Mouse (Mus musculus) spleen, postnatal 10 days (tissue): ENCODE results near the gene Sphk1.
"Not testable (repeated sequence)": the region's sequence is repeated elsewhere in the genome, so short reads cannot be mapped to it uniquely, and the experiment has no call there.

ENCODE experiments used
- DNase-seq, 2 experiments: peaks; one replicate each; pipeline ENCODE4 v3.0.0; 2021 to 2022; ENCODE audit warnings: low spot score in 2 of 2

The Sphk1 gene

GRCm38 (mm10) chr11:116530187-116531147 lies at the start of gene Sphk1:
Sphk1 (plus strand) TSS chr11:116530925.
- DNase-seq: peak in 1 of 2 experiments; percentile 39

DNA sequence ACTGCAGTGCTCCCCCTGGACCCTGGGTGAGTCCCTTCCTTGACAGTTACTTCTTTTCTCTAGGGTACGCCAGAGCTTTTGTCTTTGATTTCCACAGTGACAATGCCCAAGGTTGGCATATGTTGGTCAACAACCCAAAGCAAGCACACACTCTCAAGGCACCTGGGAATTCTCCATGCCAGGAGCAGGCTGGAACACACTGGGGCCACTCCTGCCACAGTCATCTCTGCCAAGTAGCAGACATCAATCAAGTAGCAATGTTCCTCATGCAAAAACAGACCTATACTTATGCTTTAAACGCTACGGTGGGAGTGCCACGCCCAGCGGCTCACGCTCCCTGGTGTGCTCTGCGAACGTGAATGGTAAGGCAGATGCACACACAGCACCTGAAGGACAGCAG lies 49.8 kb upstream of the Sphk1 start:
- DNase-seq: no peak

DNA sequence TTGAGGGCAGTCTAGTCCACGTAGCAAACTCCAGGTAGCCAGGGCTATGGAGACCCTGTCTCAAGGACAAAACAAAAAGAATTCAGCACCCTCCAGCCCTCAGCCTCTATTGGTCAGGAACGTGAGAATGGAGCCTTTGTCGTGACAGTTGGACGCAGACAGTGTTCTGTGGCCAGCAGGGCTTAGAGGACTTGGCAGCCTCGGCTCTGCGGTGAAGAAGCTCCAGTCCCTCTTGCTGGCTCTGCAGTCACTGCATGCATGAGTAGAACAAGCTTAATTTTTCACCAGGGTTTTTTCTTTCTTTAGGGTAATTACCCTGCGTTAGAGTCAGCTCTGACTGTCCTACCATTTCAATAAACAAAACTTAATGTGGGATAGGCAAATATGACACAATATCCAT lies 48.9 kb upstream of the Sphk1 start:
- DNase-seq: no peak

GRCm38 (mm10) chr11:116484261-116484660 lies 46.5 kb upstream of the Sphk1 start:
- no peak for DNase-seq

DNA sequence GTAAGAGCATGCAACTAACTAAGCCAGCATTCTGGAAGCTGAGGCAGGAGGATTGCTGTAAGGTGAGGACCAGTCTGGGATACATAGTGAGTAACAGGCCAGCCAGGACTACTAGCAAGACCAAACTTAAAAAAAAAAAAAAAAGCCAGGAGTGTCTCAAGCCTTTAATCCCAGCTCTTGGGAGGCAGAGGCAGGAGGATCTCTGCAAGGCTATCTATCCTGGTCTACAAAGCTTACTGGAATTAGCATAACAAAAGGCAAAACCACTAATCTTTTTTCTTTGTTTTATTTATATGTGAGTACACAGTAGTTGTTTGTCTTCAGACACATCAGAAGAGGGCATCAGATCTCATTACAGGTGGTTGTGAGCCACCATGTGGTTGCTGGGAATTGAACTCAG lies 42.5 kb upstream of the Sphk1 start:
- no peak for DNase-seq

DNA sequence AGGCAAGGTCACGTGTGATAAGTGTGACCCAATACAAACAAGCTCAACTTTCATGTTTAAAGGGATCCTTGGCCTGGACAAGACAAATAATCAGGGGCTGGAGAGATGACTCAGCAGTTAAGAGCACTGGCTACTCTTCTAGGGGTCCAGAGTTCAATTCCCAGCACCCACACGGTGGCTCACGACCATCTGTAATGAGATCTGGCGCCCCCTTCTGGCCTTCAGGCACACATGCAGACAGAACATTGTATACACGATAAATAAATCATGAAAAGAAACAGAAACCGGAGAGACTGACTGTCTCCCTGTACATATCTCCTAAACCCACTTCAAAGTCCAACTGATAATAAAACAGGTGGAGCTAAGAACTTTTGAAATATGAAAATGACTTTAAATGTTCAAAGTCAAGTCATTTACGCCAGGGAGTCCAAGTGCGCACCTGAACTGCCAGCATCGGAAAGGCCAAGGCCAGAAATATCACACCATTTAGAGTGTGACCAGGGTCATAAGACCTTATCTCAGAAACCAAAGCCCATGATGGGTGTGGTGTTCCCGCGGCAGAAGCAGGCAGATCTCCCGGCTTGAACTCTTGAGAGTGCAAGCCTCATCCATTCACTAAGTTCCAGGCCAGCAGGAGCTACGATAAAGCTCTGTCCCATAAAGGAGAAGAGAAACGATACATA lies 41.9 kb upstream of the Sphk1 start:
- DNase-seq: peak in 1 of 2 experiments; percentile 50

DNA sequence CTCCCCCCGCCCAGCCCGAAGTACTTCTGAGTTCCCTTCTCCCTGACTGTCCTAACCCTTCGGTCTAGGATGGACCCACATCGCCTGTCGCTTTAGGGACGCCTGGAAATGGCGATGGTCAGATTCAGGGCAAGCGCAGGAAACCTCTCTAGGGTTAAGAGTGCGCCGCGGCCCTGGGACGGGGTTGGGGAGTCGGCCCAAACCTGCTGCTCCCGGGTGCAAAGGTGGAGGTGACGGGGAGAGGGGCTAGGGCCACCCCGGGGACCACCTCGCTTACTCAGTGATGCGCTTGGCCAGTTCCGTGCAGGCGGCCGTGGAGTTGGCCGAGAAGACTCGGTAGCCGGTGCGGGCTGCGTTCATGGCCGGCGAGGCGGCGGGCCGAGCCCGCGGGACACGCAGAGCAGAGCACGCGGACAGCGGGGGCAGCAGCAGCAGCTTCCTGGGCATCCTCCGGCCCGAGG lies 40.9 kb upstream of the Sphk1 start:
- DNase-seq: no peak

GRCm38 (mm10) chr11:116490232-116491107 lies 40.3 kb upstream of the Sphk1 start:
- peak; percentile 90 to 93 for DNase-seq

- DNase-seq: no peak
Measured at GRCm38 (mm10) chr11:116491338-116491737, 39.4 kb upstream of the Sphk1 start.

DNA sequence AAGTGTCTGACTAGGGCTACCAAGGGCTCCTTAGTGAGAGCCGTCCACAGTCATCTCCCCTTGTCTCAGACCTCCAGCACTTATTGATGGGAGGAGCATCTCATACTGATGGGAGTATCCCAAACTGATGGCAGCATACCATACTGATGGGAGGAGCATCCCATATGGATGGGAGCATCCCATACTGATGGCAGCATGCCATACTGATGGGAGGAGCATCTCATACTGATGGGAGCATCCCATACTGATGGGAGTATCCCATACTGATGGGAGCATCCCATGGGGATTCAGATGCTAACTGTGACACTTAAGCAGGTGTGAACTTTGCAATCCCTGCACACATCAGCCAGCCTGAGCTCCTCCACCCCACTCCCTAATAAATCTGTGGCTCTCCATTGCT lies 38.2 kb upstream of the Sphk1 start:
- not testable (repeated sequence) for DNase-seq

GRCm38 (mm10) chr11:116493191-116493590 lies 37.5 kb upstream of the Sphk1 start:
- no peak for DNase-seq

DNA sequence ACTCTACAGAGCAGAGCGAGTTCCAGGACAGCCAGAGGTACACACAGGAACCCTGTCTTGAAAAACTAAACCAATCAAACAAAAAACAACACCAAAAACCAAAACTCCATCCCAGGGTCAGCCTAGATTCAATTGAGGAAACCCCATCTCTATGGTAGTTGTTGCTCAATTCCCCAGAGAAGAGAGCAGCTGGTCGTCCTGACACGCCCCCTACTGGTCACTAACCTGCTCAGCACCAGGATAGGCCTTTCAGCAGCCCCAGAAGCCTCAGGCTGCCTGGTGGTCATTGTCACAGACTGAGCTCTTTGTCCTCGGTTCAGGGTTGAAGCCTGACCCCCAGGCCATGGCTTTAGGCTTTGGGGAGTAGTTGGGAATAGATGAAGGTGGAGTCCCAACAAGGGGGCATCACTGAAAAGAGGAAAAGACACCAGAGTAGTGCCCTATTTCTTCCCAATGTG lies 36.9 kb upstream of the Sphk1 start, which contains the start of gene Prpsap1:
TSS of gene Prpsap1 (minus strand) at position 408 of the 458 bp plus-strand sequence.
- peak; percentile 44 to 74 for DNase-seq

DNA sequence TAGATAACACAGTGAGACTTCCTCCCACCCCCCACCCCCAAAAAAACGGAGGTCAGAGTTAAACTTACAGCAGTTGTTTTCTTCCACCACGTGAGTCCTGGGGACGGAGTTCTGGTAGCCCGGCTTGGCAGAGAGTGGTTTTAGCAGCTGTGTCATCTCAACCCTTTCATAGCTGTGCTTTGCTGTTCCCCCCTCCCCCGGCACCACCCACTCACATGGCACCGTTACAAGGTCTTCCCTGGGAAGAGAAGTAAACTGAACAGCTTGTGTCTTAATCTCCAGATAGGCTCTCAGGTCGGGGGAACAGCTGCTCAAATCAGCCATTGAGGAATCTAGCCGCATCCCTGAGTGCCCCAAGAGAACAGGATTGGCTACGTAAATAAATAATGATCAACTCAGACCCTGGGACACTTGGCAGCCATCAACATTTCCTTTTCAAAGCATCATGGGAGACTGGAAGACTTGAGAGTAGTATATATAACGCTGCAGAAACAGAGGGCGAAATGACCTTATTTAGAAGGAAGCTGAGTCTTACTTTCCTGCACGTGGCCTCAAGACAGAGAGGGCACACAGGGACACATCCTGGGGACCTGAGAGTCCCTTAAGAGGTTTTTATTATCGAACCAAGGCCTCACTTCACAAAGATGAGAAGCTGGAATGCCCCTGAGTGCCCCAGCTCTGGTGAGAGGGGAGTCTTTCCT lies 36.1 kb upstream of the Sphk1 start:
- no peak for DNase-seq

DNA sequence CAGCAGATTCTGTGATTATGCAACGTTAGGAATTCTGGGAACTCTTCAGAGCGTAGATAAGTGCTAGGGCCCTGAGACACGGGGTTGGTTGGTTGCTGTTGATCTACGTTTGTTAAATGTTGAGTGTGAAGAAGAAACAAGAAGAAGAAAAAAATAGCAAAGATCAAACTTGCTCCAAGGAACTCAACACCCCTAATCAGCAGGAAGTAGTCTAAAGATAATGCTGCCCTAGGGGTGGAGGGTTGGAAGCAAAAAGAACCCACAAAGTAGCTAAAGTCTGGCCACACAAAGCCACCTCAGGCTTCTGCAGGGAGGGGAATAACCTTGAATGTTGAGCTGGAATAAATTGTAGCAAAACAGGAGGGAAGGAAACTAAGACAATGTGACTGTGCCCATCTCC lies 33.4 kb upstream of the Sphk1 start:
- DNase-seq: no peak

DNA sequence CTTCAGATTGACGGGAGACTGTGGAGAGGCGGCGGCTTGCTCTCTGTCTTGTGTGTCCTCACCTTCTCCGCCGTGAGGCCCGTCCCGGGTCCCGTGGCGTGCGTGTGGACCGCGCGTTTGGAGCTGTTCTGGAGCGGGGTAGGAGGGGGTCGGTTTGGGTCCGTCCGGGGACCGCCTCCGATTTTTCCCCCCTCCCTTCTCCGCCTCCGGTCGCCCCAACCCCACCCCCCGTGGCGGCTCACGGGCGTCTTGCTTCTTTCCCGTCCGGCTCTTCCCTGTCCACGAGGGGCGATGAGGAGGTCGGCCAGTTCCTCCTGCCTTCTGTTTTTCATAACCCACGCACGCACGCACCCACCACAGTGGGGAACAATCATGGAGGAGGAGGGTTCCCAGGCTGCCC lies 32.1 kb upstream of the Sphk1 start:
- DNase-seq: no peak

- no peak for DNase-seq
Measured at GRCm38 (mm10) chr11:116499018-116499417, 31.7 kb upstream of the Sphk1 start.

- DNase-seq: peak; percentile 36
Measured at GRCm38 (mm10) chr11:116501005-116501746, 29.5 kb upstream of the Sphk1 start.

DNA sequence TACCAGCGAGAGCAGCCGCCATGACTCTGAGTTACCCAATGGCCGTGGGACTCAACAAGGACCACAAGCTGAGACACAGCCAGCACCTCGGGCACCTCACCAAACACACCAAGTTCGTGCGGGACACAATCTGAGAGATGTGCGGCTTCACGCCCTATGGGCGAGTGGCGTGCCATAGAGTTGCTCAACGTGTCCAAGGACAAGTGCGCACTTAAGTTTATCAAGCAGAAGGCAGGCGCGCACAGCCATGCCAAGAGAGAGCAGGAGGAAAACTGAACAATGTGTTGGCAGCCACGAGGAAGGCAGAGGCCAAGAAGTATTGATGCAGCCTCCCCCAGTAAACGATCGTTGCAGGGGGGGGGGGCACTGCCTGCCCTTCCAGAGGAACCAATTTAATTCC lies 26.2 kb upstream of the Sphk1 start:
- DNase-seq: no peak

DNA sequence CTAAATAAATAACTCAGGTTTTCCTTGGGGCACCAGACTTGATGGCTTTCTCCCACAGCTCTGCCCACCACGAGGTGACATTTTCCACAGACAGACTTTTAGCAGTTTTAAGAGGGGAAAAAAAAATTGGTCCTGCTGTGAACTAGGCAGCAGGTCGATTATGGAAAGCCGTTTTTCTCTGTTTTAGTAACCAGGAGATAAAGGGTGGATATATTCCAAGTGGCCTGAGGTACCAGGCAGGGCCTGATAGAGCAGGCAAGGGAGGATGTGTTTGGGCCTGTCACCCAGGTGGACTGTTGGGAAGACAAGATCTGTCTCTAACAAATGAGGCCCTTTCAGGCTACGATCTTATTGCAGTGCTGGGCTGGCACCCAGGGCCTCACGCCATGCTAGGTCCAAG lies 25.2 kb upstream of the Sphk1 start:
- DNase-seq: no peak
